ENCODE assay signal across 23 mouse cellular contexts in the genomic region with DNA sequence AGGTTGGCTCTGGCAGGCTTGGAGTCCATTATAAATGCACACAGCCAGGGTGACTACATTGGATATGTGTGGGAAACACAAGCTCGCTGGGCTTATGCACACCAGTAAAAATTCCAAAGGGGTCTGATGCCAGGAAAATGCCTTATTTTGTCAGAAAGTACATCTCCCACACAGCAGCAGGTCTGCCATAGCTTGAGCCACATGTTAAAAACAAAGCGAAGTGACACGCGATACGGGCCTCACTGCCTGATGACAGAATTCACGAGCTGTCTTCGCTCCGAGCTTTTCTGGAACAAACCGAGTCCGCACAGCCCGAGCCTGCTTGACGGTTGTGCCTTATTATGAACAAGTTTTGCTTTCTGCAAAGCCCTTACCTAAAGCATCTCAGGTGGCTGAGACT.
DNase-seq lines count a peak whose midpoint lies in the region; ATAC-seq and TF ChIP-seq lines count a peak whose summit lies in the region.
"Had no signal": no experiment of that assay in that cellular context is flagged by ENCODE, and none has a peak within 500 bp of the region (broad histone marks: within the 10 kb centered on the region; RNA-seq: fewer than 3 reads in every experiment).

No protein-coding gene starts in this region.

- H3K9me3 ChIP-seq in forebrain, postnatal 0 days (ENCODE audit: low read length): no peaks in the 10 kb centered on the region
- H3K9me3 ChIP-seq in forebrain, embryonic 12.5 days: no peaks in the 10 kb centered on the region
- H3K9me3 ChIP-seq in lung, embryonic 15.5 days: no peaks in the 10 kb centered on the region
- no peaks in the 10 kb centered on the region for H3K9me3 ChIP-seq in kidney, embryonic 14.5 days (ENCODE audit: control insufficient read depth, low read length)
- H3K9me3 ChIP-seq: embryonic facial prominence, embryonic 15.5 days; heart, embryonic 12.5 days; hindbrain, embryonic 13.5 days; kidney, embryonic 15.5 days; limb, embryonic 15.5 days; liver, embryonic 15.5 days had no signal

- no peaks in the 10 kb centered on the region for H3K27me3 ChIP-seq in forebrain, postnatal 0 days (ENCODE audit: insufficient read depth, low read length)
- peaks cover 57% of the 10 kb centered on the region for H3K27me3 ChIP-seq in forebrain, embryonic 12.5 days
- no peaks in the 10 kb centered on the region for H3K27me3 ChIP-seq in lung, embryonic 15.5 days
- H3K27me3 ChIP-seq in kidney, embryonic 14.5 days (ENCODE audit: control insufficient read depth, insufficient read depth, low read length): no peaks in the 10 kb centered on the region
- H3K27me3 ChIP-seq: embryonic facial prominence, embryonic 15.5 days; heart, embryonic 12.5 days; kidney, embryonic 15.5 days; limb, embryonic 15.5 days; liver, embryonic 15.5 days; Patski had no signal

- H3K4me1 ChIP-seq in forebrain, postnatal 0 days (ENCODE audit: insufficient read depth): peaks cover 7% of the 10 kb centered on the region
- peaks cover 14% of the 10 kb centered on the region; the same call in 1 of the 2 replicates for H3K4me1 ChIP-seq in forebrain, embryonic 12.5 days
- peaks cover 11% of the 10 kb centered on the region; the same call in 1 of the 2 replicates for H3K4me1 ChIP-seq in lung, embryonic 15.5 days
- 0 out of 2 replicates have a peak, but pooled peaks cover 4% of the 10 kb centered on the region for H3K4me1 ChIP-seq in kidney, embryonic 14.5 days (ENCODE audit: control insufficient read depth, insufficient read depth, low read length)
- H3K4me1 ChIP-seq: heart, embryonic 12.5 days; liver, embryonic 15.5 days had no signal

- H3K36me3 ChIP-seq in forebrain, postnatal 0 days (ENCODE audit: insufficient read depth): no peaks in the 10 kb centered on the region
- no peaks in the 10 kb centered on the region for H3K36me3 ChIP-seq in forebrain, embryonic 12.5 days (replicated peaks)
- no peaks in the 10 kb centered on the region for H3K36me3 ChIP-seq in lung, embryonic 15.5 days
- no peaks in the 10 kb centered on the region for H3K36me3 ChIP-seq in kidney, embryonic 14.5 days (ENCODE audit: control insufficient read depth, insufficient read depth, low read length)
- H3K36me3 ChIP-seq: embryonic facial prominence, embryonic 15.5 days; heart, embryonic 12.5 days; hindbrain, embryonic 13.5 days; kidney, embryonic 15.5 days; limb, embryonic 15.5 days; liver, embryonic 15.5 days had no signal

- peak; percentile 79 for ATAC-seq in forebrain, postnatal 0 days
- no peak for ATAC-seq in forebrain, embryonic 12.5 days (ENCODE audit: low FRiP score)
- ATAC-seq in lung, embryonic 15.5 days (ENCODE audit: borderline replicate concordance, extremely low read depth, low FRiP score, low TSS enrichment): peak; percentile 81; the same call in 1 of the 2 replicates
- no peak for ATAC-seq in kidney, embryonic 14.5 days (ENCODE audit: low FRiP score, low TSS enrichment)
- ATAC-seq: CD4-positive, CD25-positive, alpha-beta regulatory T cell, adult 4 months; Patski had no signal

- TF ChIP-seq CTCF in forebrain, postnatal 0 days (IDR thresholded peaks at IDR 0.05; ENCODE audit: low read depth): no peak
- TF ChIP-seq CTCF in layer of hippocampus, adult 2 months (conservative IDR thresholded peaks at IDR 0.05): no peak

- 0 out of 2 replicates have a peak overlapping the region, but pooled peaks have one; percentile 35 for H3K27ac ChIP-seq in forebrain, postnatal 0 days (ENCODE audit: low read depth, low read length)
- H3K27ac ChIP-seq in forebrain, embryonic 12.5 days: no peak overlapping the region
- H3K27ac ChIP-seq in lung, embryonic 15.5 days: no peak overlapping the region
- peak overlapping the region; percentile 84 for H3K27ac ChIP-seq in layer of hippocampus, adult 2 months
- H3K27ac ChIP-seq in kidney, embryonic 14.5 days (ENCODE audit: low read depth, low read length): no peak overlapping the region
- H3K27ac ChIP-seq: embryonic facial prominence, embryonic 15.5 days; hindbrain, embryonic 13.5 days; kidney, embryonic 15.5 days; limb, embryonic 15.5 days; liver, embryonic 15.5 days; stomach, postnatal 0 days had no signal

- 77% methylated on average over 12 of the region's 12 CpGs for WGBS in forebrain, postnatal 0 days
- WGBS in forebrain, embryonic 12.5 days: 94% methylated on average over 12 of the region's 12 CpGs
- 48% methylated on average over 12 of the region's 12 CpGs for WGBS in lung, embryonic 15.5 days
- WGBS in kidney, embryonic 14.5 days: 66% methylated on average over 12 of the region's 12 CpGs

- no peak overlapping the region for H3K4me3 ChIP-seq in forebrain, postnatal 0 days (ENCODE audit: low read depth, low read length)
- H3K4me3 ChIP-seq in forebrain, embryonic 12.5 days (replicated peaks): no peak overlapping the region
- H3K4me3 ChIP-seq in lung, embryonic 15.5 days: no peak overlapping the region
- no peak overlapping the region for H3K4me3 ChIP-seq in layer of hippocampus, adult 2 months
- H3K4me3 ChIP-seq in kidney, embryonic 14.5 days (ENCODE audit: low read length): no peak overlapping the region
- H3K4me3 ChIP-seq: embryonic facial prominence, embryonic 15.5 days; heart, embryonic 12.5 days; hindbrain, embryonic 13.5 days; kidney, embryonic 15.5 days; limb, embryonic 15.5 days; liver, embryonic 15.5 days; myocyte had no signal

- H3K4me2 ChIP-seq in forebrain, postnatal 0 days (ENCODE audit: low read depth): no peak overlapping the region
- H3K4me2 ChIP-seq in forebrain, embryonic 12.5 days: no peak overlapping the region
- H3K4me2 ChIP-seq in lung, embryonic 15.5 days: peak overlapping the region; percentile 17; the same call in 1 of the 2 replicates
- H3K4me2 ChIP-seq in kidney, embryonic 14.5 days (replicated peaks; ENCODE audit: low read depth, low read length): no peak overlapping the region
- H3K4me2 ChIP-seq: embryonic facial prominence, embryonic 15.5 days; heart, embryonic 12.5 days; hindbrain, embryonic 13.5 days; kidney, embryonic 15.5 days; limb, embryonic 15.5 days; liver, embryonic 15.5 days had no signal

- DNase-seq in forebrain, postnatal 0 days: peak; percentile 55
- no peak for DNase-seq in lung, postnatal 14 days
- peak; percentile 65 to 66 for DNase-seq in layer of hippocampus, adult 2 months (ENCODE audit: low spot score in 2 of 2)
- DNase-seq in lung, postnatal 10 days: peak; percentile 32
- no peak for DNase-seq in cerebellum, postnatal 14 days
- DNase-seq: adrenal gland, adult 8-10 months; cerebellum, postnatal 10 days; heart, postnatal 14 days; midbrain, embryonic 14.5 days; thymus, postnatal 36 days had no signal

- H3K9ac ChIP-seq in forebrain, postnatal 0 days: no peak overlapping the region
- no peak overlapping the region for H3K9ac ChIP-seq in forebrain, embryonic 12.5 days
- H3K9ac ChIP-seq in lung, embryonic 15.5 days: no peak overlapping the region
- H3K9ac ChIP-seq in kidney, embryonic 14.5 days (ENCODE audit: low read depth, low read length): no peak overlapping the region
- H3K9ac ChIP-seq: embryonic facial prominence, embryonic 15.5 days; heart, embryonic 12.5 days; hindbrain, embryonic 13.5 days; kidney, embryonic 15.5 days; limb, embryonic 15.5 days; liver, embryonic 15.5 days had no signal

Comparison
In these comparisons a context has a peak if more than half of its experiments do, and no peak if none do; other contexts are left out.
1. ATAC-seq: peak in forebrain, postnatal 0 days (single experiment) and lung, embryonic 15.5 days (single experiment); none in forebrain, embryonic 12.5 days (single experiment) and kidney, embryonic 14.5 days (single experiment).
2. DNase-seq: peak in forebrain, postnatal 0 days (single experiment), layer of hippocampus, adult 2 months (2 of 2) and lung, postnatal 10 days (single experiment); none in lung, postnatal 14 days (single experiment) and cerebellum, postnatal 14 days (0 of 2).
3. H3K27ac ChIP-seq: peak in forebrain, postnatal 0 days (single experiment) and layer of hippocampus, adult 2 months (single experiment); none in forebrain, embryonic 12.5 days (single experiment), lung, embryonic 15.5 days (single experiment) and kidney, embryonic 14.5 days (single experiment).